7 mouse cellular contexts compared by ENCODE assay signal in genomic region chr6:90550161-90550912, GRCm38 (mm10). TPM values are rescaled to one million over a fixed set of nuclear protein-coding genes. Genes with fewer than 3 reads are reported as not detected.
DNase-seq lines count a peak whose midpoint lies in the region; ATAC-seq lines count a peak whose summit lies in the region.

No protein-coding gene starts in this region.

- H3K27ac ChIP-seq in intestine, embryonic 16.5 days (ENCODE audit: low read length), result peak overlapping the region; percentile 63
- peak overlapping the region; percentile 65 for H3K27ac ChIP-seq in liver, embryonic 15.5 days (replicated peaks)

- H3K9me3 ChIP-seq in intestine, embryonic 16.5 days (ENCODE audit: control insufficient read depth, low read length), result no peaks in the 10 kb centered on the region
- no peaks in the 10 kb centered on the region for H3K9me3 ChIP-seq in liver, embryonic 15.5 days (replicated peaks)

- peak overlapping the region; percentile 56 for H3K9ac ChIP-seq in intestine, embryonic 16.5 days (ENCODE audit: low read depth, low read length)
- H3K9ac ChIP-seq in liver, embryonic 15.5 days, result peak overlapping the region; percentile 32; the same call in 1 of the 2 replicates

- H3K4me2 ChIP-seq in intestine, embryonic 16.5 days (ENCODE audit: low read depth, low read length), result peak overlapping the region; percentile 67
- H3K4me2 ChIP-seq in liver, embryonic 15.5 days, result peak overlapping the region; percentile 68

- no peaks in the 10 kb centered on the region for H3K36me3 ChIP-seq in intestine, embryonic 16.5 days (ENCODE audit: control insufficient read depth, insufficient read depth, low read length)
- H3K36me3 ChIP-seq in liver, embryonic 15.5 days (replicated peaks), result no peaks in the 10 kb centered on the region

- peak overlapping the region; percentile 52 for H3K4me3 ChIP-seq in intestine, embryonic 16.5 days (ENCODE audit: low read length)
- H3K4me3 ChIP-seq in liver, embryonic 15.5 days (replicated peaks), result peak overlapping the region; percentile 47

- peaks cover 7% of the 10 kb centered on the region; the same call in 1 of the 2 replicates for H3K4me1 ChIP-seq in intestine, embryonic 16.5 days (ENCODE audit: control insufficient read depth, insufficient read depth, low read length)
- peaks cover 15% of the 10 kb centered on the region for H3K4me1 ChIP-seq in liver, embryonic 15.5 days (replicated peaks)

- peak; percentile 9 for DNase-seq in c-Kit-positive CD71-positive TER-119-negative erythroid progenitor cells, embryonic 14.5 days (ENCODE audit: low read depth)
- peak; percentile 16 to 22 for DNase-seq in gastrocnemius, adult 8-10 months (ENCODE audit: low spot score in 2 of 2)
- peak; percentile 64 for DNase-seq in neural tube, embryonic 10.5 days (ENCODE audit: extremely low spot score, low spot score)
- DNase-seq in T-cell, adult 2 months (ENCODE audit: low spot score), result no peak

- WGBS in intestine, embryonic 16.5 days, result 12% methylated on average over 25 of the region's 25 CpGs
- 6% methylated on average over 25 of the region's 25 CpGs for WGBS in liver, embryonic 15.5 days (ENCODE audit: insufficient replicate concordance)

- ATAC-seq in activated CD4-positive, CD25-positive, alpha-beta regulatory T cell, adult 4 months, result peak; percentile 36
- peak; percentile 97 for ATAC-seq in intestine, embryonic 16.5 days
- peak; percentile 85 for ATAC-seq in liver, embryonic 15.5 days (ENCODE audit: insufficient read depth)

- H3K27me3 ChIP-seq in intestine, embryonic 16.5 days (replicated peaks; ENCODE audit: control insufficient read depth, insufficient read depth, low read length), result no peaks in the 10 kb centered on the region
- H3K27me3 ChIP-seq in liver, embryonic 15.5 days, result no peaks in the 10 kb centered on the region

RNA-seq across cellular contexts. Expression of gene Slc41a3, which starts 54.2 kb away (rescaled TPM):
- 1 to 10 TPM; 5.3 to 5.8 TPM for polyA plus RNA-seq in activated CD4-positive, CD25-positive, alpha-beta regulatory T cell, adult 4 months (2017; shearing (Covaris generic))
- total RNA-seq in gastrocnemius, adult 8-10 months (2022), result 10 to 100 TPM; 60.8 to 78.9 (median 75.8) TPM
- polyA plus RNA-seq in intestine, embryonic 16.5 days (2015; fragmentation: Nextera tagmentation; extraction: Ambion mirVana), result 6.4 and 7.1 TPM in 2 replicates
- polyA plus RNA-seq in liver, embryonic 15.5 days (2015; fragmentation: Nextera tagmentation; extraction: Ambion mirVana), result 41.3 and 46.3 TPM in 2 replicates

Comparison
In these comparisons a context has a peak if more than half of its experiments do, and no peak if none do; other contexts are left out.
1. ATAC-seq: peak in every context shown above with its lines; median percentile 97 in intestine, embryonic 16.5 days; 85 in liver, embryonic 15.5 days; 36 in activated CD4-positive, CD25-positive, alpha-beta regulatory T cell, adult 4 months.